Mouse (Mus musculus): ENCODE results near the gene 1110051M20Rik.

1110051M20Rik gene

DNA sequence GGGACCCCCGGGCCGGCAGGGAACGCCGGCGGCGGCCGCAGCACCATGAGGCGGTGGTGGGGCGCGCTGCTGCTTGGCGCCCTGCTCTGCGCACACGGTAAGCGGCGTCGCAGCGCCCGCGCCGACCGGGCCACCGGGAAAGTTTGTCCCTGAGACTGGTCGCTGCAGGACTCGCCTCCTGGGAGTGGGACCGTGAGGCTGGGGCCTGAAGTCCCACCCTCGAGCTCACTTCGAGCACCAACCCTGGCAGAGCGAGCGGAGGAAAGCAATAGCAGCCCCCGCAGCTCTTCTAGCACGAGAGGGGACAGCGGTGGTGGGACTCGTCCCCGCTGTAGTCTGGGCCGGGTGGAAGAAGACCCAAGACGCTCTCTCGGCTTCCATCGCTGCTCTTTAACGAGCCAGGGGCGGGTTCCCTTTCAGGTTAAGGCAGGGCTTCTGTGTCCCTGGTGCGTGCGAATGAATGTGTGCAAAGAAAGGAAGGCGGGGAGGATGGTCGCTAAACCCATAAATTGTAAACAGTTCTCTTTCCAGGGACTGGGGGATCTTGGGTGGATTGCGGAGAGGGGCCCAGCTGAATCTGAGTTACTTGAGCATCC, 13.2 kb upstream of the 1110051M20Rik start:
- DNase-seq (ENCODE audit: low spot score in 2 of 2), result no peak

DNA sequence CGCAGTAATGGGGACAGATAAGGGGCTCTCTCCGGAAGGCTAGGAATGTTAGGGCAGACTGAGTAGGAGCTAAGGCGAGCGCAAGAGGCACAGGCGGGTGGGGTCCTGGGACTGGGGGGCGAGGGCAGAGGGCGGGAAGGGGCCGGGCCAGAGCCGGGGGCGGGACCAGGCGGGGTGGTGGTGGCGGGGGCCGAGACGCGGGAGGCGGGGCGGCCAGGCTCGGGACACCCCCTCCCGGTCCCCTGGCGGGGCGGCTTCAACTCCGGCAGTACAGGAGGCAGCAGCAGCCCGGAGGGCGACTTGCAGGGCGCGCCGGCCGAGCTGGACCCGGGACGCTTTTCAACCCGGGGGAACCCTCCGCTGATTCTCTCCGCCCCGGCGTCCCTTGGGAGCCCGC, 12.8 kb upstream of the 1110051M20Rik start, which contains the start of gene Lrp4:
Gene Lrp4 (plus strand): TSS at position 253 of the 397 bp plus-strand sequence.
- DNase-seq (ENCODE audit: low spot score in 2 of 2), result no peak

DNA sequence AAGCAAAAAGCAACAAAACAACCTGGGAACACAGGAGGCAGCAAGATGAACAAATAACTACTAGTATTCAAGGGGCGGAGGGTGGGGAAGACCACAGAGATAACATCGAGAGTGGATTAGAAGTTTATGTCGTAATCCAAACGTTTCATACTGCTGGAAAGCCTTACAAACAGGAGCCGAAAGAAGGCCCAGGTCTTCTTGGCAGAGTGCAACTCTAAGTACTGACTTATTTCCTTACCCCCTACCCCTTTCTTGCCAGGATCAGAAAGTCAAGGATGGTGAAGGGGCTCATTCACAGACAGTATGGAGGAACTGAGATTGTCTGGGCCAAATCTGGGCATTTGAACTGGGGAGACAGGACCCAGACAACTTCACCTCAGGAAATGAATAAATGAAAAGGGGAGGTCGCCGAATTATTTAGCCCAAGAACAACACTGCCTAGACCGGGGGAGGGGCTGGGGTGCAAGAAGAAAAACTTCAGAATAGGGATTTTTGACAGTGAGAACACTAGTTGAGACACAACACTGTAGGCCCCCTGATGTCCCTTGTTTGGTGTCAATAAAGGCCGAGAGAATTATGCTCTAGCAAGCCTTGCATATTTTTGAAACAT, 12.1 kb upstream of the 1110051M20Rik start:
- no peak for DNase-seq (ENCODE audit: low spot score in 2 of 2)

DNA sequence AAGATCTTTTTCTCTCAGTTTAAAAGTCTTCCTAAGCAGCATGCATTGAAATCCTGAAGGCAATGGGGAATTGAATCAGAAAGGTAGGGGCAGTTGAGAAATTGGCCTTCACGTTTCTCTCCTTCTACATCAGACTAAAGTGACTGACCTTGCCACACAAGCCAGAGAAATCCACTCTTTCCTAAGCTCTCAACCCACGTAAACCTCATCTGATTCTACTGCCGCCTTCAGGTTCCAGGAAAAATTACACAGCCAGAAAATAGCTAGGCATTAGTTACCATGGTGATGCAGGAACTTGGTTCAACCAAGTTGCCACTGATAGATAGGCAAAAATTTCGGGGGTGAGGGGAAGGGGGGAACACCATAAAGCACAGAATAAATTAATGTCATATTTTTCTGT, 11.3 kb upstream of the 1110051M20Rik start:
- no peak for DNase-seq (ENCODE audit: low spot score in 2 of 2)

DNA sequence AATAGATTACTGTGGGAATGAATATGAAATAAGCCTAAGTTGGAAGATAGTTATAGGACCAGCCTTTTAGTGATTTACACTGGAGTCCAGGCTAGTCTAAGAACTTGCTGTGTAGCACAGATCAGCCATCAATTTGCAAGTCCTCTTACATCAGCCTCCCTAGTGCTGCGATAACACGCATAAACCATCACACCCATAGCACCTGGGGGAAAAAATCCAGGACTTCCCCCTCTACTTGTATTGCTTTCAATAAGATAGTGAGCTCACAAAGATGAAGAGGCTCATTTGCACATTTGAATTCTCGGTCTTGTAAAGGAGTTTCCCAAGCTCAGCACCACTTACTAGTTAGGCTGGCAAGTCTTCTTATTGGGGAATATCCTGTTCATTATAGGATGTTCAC, 9.9 kb upstream of the 1110051M20Rik start:
- no peak for DNase-seq (ENCODE audit: low spot score in 2 of 2)

DNA sequence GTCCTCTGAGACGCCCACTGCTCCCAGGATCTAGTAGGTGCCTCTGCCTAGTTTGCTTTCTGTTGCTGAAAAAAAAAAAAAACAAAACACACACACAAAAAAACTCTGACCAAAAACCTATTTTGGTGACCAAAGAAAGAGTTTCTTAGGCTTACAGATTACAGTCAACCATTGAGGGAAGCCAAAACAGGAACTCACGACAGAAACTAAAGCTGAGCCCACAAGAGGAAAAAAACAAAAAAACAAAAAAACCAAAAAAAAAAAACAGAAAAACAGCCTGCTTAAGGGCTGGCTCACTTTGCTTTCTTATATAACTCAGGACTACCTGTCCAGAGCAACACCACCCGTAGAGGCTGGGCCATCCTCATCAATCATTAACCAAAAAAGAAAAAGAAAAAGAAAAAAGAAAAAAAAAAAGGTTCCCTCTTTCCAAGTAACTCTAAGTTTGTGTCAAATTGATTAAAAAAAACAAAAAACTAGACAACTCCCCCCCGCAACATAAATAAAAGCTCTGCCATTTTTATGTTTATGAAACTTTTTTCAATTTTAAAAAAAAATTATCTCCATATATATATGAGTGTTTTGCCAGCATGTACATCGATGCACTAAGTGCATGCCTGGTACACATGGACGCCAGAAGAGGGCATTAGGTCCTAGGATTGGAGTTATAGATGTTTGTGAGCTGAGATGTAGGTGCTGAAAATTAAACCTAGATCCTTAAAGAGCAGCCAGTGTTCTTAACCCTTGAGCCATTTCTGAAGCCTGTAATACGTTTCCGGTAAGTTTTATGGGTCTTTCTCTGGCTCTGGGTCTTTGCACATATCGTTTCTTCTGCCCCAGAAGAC, 8.9 kb upstream of the 1110051M20Rik start:
- DNase-seq (ENCODE audit: low spot score in 2 of 2), result no peak

DNA sequence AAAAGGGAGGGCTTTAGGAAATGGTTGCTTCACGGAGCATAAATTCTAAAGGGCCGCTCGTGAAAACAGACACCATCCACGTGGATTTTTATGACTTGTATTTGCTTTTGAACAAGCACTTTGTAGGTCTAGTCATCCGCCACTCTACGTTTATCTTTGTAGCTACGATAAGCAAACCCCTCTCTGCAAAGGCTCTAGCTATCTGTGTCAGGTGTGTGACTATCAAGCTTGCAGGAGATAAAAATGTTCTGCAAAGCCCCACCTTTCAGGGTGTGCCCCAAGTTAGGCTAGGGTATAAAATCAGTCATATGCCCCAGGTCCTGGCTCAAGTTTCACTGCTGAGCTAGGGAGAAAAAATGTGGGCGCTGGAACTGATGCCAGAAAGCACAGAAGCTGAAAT, 8.2 kb upstream of the 1110051M20Rik start:
- no peak for DNase-seq (ENCODE audit: low spot score in 2 of 2)

GRCm38 (mm10) chr2:91450316-91450715, 5.8 kb upstream of the 1110051M20Rik start:
- DNase-seq (ENCODE audit: low spot score in 2 of 2), result no peak

- DNase-seq (ENCODE audit: low spot score in 2 of 2), result no peak
Measured at GRCm38 (mm10) chr2:91449662-91450061, 5.2 kb upstream of the 1110051M20Rik start.

GRCm38 (mm10) chr2:91442241-91442640, 2.3 kb downstream of the 1110051M20Rik start:
- DNase-seq (ENCODE audit: low spot score in 2 of 2), result no peak

GRCm38 (mm10) chr2:91441715-91442114, 2.8 kb downstream of the 1110051M20Rik start:
- DNase-seq (ENCODE audit: low spot score in 2 of 2), result no peak

DNA sequence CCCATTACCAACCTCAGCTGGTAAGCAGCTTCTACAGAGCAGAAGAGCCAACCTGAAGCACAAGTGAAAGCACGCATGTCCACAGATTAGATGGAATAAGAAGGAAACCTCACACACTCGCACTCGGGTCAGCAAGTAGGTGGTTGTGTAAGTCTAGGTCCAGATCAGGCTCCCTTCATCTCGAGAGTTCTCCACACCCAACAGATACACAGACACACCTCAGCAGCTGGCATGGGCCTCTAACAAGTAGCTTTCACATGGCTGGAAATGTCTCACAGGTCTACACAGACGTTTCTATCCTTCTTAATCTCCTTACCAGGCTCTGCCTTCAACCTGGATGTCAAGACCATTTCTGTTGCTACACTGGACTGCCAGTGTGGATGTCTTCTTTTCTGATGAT, 3.8 kb downstream of the 1110051M20Rik start:
- no peak for DNase-seq (ENCODE audit: low spot score in 2 of 2)

DNA sequence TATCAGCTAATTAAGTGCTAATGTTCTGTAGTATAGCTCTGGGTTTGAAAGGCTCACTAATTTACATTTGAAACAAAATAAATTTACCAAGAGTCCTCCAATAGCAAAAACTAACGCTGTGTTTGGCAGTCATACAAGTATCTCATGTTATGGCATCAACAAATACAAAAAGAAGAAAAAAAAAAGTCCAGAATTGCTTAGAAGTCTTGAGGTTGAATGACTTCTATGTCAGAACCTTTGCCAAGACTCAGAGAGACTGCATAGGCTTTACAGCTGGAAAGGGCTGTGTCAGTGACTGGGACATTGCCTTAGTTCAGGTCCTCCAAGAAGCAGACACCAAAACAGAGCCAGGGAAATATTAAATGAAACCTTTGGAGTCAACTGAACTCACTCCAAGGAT, 4.6 kb downstream of the 1110051M20Rik start:
- no peak for DNase-seq (ENCODE audit: low spot score in 2 of 2)

GRCm38 (mm10) chr2:91439271-91439670, 5.2 kb downstream of the 1110051M20Rik start:
- no peak for DNase-seq (ENCODE audit: low spot score in 2 of 2)

- DNase-seq (ENCODE audit: low spot score in 2 of 2), result no peak
Measured at GRCm38 (mm10) chr2:91437116-91437815, 7.2 kb downstream of the 1110051M20Rik start.

DNA sequence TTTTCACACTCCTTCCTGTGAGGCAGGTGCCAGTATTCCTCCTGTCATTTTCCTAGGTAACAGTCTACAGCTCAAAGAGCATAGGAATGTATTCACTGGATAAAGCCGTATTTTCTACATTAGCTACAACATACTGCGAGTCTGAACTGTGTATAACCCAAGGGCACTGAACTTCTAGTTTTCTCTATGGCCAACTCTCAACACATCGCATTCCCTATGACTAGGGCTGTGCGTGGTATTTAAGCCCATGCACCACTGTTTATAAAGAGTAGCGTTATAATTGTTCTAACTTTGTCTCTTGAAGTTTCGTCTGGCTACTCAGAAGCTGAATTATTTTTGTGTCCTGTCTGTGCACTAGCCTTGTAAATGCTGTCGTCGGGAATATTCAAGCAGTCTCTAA, 7.8 kb downstream of the 1110051M20Rik start:
- DNase-seq (ENCODE audit: low spot score in 2 of 2), result no peak

- no peak for DNase-seq (ENCODE audit: low spot score in 2 of 2)
Measured at GRCm38 (mm10) chr2:91430600-91430919, 13.9 kb downstream of the 1110051M20Rik start.

DNA sequence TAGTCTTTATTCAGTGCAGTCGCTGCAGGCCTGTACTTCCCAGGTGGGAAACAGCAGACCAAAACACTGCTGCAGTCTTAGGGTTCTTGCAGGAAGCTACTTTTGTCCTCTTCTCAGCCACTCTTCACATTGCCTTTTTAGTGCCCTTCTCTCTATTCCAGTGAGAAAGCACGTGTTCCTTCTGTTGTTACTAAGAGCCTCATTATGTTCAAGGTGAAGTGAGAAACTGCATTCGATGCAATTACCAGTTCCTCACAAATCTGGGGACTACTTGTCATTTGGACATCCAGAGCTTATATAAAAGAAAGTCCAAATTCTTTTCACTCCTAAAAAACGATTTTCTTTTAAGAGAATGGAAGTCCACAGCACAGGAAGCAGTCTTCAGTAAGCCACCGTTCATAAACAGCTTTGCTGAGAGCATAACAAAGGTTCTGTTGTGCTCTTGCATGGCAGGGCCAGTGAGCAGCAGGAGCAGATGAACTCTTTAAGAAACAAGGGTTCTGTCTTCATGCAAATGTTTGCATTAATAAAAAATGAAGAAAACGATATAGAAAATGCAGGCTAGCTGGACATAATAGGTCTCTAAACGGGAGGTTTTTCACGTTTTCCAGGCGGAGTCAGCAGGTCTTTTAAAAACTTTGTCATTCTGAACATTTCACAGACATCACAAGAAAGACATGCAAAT, 14.4 kb downstream of the 1110051M20Rik start:
- DNase-seq (ENCODE audit: low spot score in 2 of 2), result no peak

GRCm38 (mm10) chr2:91429146-91429545, 15.4 kb downstream of the 1110051M20Rik start:
- no peak for DNase-seq (ENCODE audit: low spot score in 2 of 2)

- no peak for DNase-seq (ENCODE audit: low spot score in 2 of 2)
Measured at GRCm38 (mm10) chr2:91426321-91426720, 18.2 kb downstream of the 1110051M20Rik start.

DNA sequence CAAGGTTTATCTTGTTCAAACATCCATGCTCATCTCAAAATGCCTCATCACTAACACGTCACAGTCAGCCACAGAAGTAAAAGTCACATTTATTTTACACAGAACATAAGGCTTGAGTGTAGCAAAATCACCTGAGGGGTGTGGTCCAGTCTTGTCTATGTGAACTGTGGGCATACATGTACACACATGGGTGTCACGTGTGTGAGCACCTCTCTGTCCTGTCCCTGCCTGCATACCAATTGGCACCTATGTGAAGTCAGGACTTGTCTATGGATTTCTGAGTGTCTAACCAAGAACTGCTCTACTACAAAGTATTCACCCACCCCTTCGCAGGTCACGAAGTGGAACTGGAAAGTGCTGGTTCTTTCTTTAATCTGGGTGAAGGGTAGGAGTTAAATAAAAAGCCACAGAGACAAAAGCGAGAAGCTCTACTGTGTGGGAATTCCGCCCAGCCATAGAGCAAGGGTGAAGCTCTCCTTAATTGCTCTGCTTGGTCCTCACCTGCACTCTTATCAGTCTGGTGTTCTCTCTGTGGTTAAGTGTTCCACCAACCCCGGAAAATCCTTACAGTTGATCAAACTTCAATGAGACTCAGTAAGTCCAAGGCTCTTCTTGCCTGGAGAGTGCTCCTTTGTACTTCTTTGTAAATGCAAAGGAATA, 20.3 kb downstream of the 1110051M20Rik start:
- no peak for DNase-seq (ENCODE audit: low spot score in 2 of 2)

Data from natural killer cell, adult 2 months (primary cell).